ENCODE assay signal across 27 mouse cellular contexts in the genomic region with DNA sequence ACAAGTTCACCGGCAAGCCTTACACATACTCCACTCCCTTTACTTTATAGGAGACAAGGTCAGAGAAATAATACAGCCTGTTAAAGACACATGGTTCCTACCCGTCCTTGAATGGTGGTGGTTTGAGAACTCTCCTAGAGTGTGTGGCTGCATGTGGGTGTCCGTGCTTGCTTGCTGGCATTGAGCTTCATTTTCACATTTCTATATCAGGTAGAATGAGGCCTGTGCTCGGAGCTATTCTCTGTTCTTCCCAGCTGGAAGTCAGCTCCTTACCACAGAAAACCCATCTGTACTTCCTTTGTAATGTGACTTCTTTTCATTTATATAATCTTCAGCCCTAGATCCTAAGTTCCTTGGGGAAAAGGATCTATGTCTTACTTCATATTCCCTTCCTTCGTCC.
A peak's percentile ranks its signal among the peaks of the same experiment; 100 is the strongest.
DNase-seq lines count a peak whose midpoint lies in the region; ATAC-seq lines count a peak whose summit lies in the region.
"Had no signal": no experiment of that assay in that cellular context is flagged by ENCODE, and none has a peak within 500 bp of the region (broad histone marks: within the 10 kb centered on the region; RNA-seq: fewer than 3 reads in every experiment).

No protein-coding gene starts in this region.

- intact Hi-C loops in left cerebral cortex, postnatal 25 days (cut with DNase I): loop anchor here (5.0 kb wide), 2 partner anchors 137 to 198 kb away; no protein-coding TSS in a partner anchor

- no peak overlapping the region for H3K9ac ChIP-seq in midbrain, embryonic 15.5 days
- H3K9ac ChIP-seq: embryonic facial prominence, embryonic 13.5 days; heart, embryonic 13.5 days; hindbrain, embryonic 15.5 days; liver, embryonic 12.5 days; liver, postnatal 0 days; neural tube, embryonic 12.5 days had no signal

- H3K9me3 ChIP-seq in midbrain, embryonic 15.5 days: no peaks in the 10 kb centered on the region
- H3K9me3 ChIP-seq: embryonic facial prominence, embryonic 13.5 days; forebrain, embryonic 10.5 days; heart, embryonic 13.5 days; hindbrain, embryonic 10.5 days; hindbrain, embryonic 15.5 days; liver, embryonic 12.5 days; neural tube, embryonic 12.5 days had no signal

- H3K36me3 ChIP-seq in midbrain, embryonic 15.5 days (replicated peaks): no peaks in the 10 kb centered on the region
- H3K36me3 ChIP-seq: embryonic facial prominence, embryonic 13.5 days; forebrain, embryonic 10.5 days; heart, embryonic 13.5 days; hindbrain, embryonic 10.5 days; hindbrain, embryonic 15.5 days; liver, embryonic 12.5 days; neural tube, embryonic 12.5 days had no signal

- no peak overlapping the region for H3K4me2 ChIP-seq in midbrain, embryonic 15.5 days
- H3K4me2 ChIP-seq: embryonic facial prominence, embryonic 13.5 days; heart, embryonic 13.5 days; hindbrain, embryonic 15.5 days; liver, embryonic 12.5 days; midbrain, embryonic 11.5 days; neural tube, embryonic 12.5 days had no signal

- peak; percentile 9 to 51 for DNase-seq in frontal cortex, postnatal 36 days (ENCODE audit: low spot score in 2 of 2)
- DNase-seq in frontal cortex, postnatal 25 days (ENCODE audit: low spot score in 2 of 2): no peak
- peak; percentile 37 for DNase-seq in right cerebral cortex, adult 18-20 months
- no peak for DNase-seq in right cerebral cortex, postnatal 4 days
- peak; percentile 10 to 73 for DNase-seq in left cerebral cortex, postnatal 25 days (ENCODE audit: low spot score in 2 of 2)
- no peak for DNase-seq in ovary, adult 18-20 months (ENCODE audit: low spot score)
- DNase-seq: adrenal gland, postnatal 10 days; cerebellum, adult 11-12 months; cerebellum, adult 9-11 months; heart, postnatal 10 days; kidney, adult 18-20 months; kidney, postnatal 4 days; liver, postnatal 0 days; lung, postnatal 36 days had no signal

- no peak overlapping the region for H3K4me3 ChIP-seq in midbrain, embryonic 15.5 days
- H3K4me3 ChIP-seq: embryonic facial prominence, embryonic 13.5 days; forebrain, embryonic 10.5 days; heart, embryonic 13.5 days; hindbrain, embryonic 10.5 days; hindbrain, embryonic 15.5 days; liver, embryonic 12.5 days; myocyte; neural tube, embryonic 12.5 days had no signal

- H3K27ac ChIP-seq in midbrain, embryonic 15.5 days: no peak overlapping the region
- H3K27ac ChIP-seq: embryonic facial prominence, embryonic 13.5 days; forebrain, embryonic 10.5 days; heart, embryonic 13.5 days; hindbrain, embryonic 10.5 days; hindbrain, embryonic 15.5 days; liver, embryonic 12.5 days; neural tube, embryonic 12.5 days had no signal

- H3K4me1 ChIP-seq in midbrain, embryonic 15.5 days: peaks cover 8% of the 10 kb centered on the region; the same call in 1 of the 2 replicates
- H3K4me1 ChIP-seq: embryonic facial prominence, embryonic 13.5 days; heart, embryonic 13.5 days; liver, embryonic 12.5 days had no signal

- no peaks in the 10 kb centered on the region for H3K27me3 ChIP-seq in midbrain, embryonic 15.5 days (replicated peaks)
- H3K27me3 ChIP-seq: embryonic facial prominence, embryonic 13.5 days; heart, embryonic 13.5 days; hindbrain, embryonic 15.5 days; liver, embryonic 12.5 days; neural tube, embryonic 12.5 days had no signal

- 79% methylated on average over 5 of the region's 5 CpGs for WGBS in midbrain, embryonic 15.5 days

- ATAC-seq in midbrain, embryonic 15.5 days (replicated peaks): no peak
- ATAC-seq: forebrain, embryonic 16.5 days; inflammation-experienced regulatory T-cells, adult 6 months; liver, embryonic 12.5 days; liver, postnatal 0 days; Patski had no signal

Comparison
In these comparisons a context has a peak if more than half of its experiments do, and no peak if none do; other contexts are left out.
1. DNase-seq: peak in frontal cortex, postnatal 36 days (2 of 2), right cerebral cortex, adult 18-20 months (single experiment) and left cerebral cortex, postnatal 25 days (2 of 2); none in frontal cortex, postnatal 25 days (0 of 2), right cerebral cortex, postnatal 4 days (single experiment) and ovary, adult 18-20 months (single experiment).